Mouse (Mus musculus) cerebellum, adult 18-20 months (tissue): ENCODE results near the gene Pik3c2b.

ENCODE experiments used
- DNase-seq, 2 experiments: peaks; one replicate each; pipeline ENCODE4 v3.0.0; 2021

Gene Pik3c2b

GRCm38 (mm10) chr1:133146014-133147009 lies 100.8 kb downstream of the Pik3c2b start:
- peak; percentile 55 for DNase-seq

GRCm38 (mm10) chr1:133147324-133147723 lies 101.9 kb downstream of the Pik3c2b start:
- DNase-seq = no peak

GRCm38 (mm10) chr1:133148122-133148521 lies 102.7 kb downstream of the Pik3c2b start:
- DNase-seq = no peak

GRCm38 (mm10) chr1:133150556-133150955 lies 105.1 kb downstream of the Pik3c2b start:
- DNase-seq = no peak

GRCm38 (mm10) chr1:133152213-133152612 lies 106.7 kb downstream of the Pik3c2b start:
- no peak for DNase-seq

GRCm38 (mm10) chr1:133155270-133155669 lies 109.8 kb downstream of the Pik3c2b start:
- no peak for DNase-seq
